In the genomic region with DNA sequence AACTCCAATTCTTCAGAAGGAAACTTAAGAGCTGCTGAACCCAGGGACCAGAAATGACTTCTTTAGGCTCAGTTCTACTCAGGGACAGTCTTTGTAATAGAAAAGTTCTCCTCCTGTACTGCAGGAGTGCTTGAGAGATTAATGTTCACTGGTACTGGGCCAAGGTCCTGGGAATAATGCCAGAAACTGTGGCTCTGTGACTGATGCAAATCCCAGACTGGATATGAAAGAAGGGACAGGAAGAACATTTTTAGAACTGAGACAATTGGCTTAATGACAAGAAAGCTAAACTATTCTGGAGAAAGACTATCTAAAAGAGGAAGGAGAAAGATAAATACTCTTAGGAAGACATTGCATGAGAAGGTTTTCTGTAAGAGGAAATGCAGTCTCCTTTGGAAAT, we compare ENCODE assay signal across 10 mouse cellular contexts.
DNase-seq lines count a peak whose midpoint lies in the region; ATAC-seq lines count a peak whose summit lies in the region.
"Had no signal": no experiment of that assay in that cellular context is flagged by ENCODE, and none has a peak within 500 bp of the region (broad histone marks: within the 10 kb centered on the region; RNA-seq: fewer than 3 reads in every experiment).

No protein-coding gene starts in this region.

- peak; percentile 48; the same call in 1 of the 2 replicates for ATAC-seq in hindbrain, embryonic 14.5 days (ENCODE audit: low FRiP score)
- ATAC-seq in hindbrain, embryonic 11.5 days (ENCODE audit: low FRiP score), result no peak
- ATAC-seq in lung, embryonic 15.5 days (ENCODE audit: borderline replicate concordance, extremely low read depth, low FRiP score, low TSS enrichment), result peak; percentile 98

- no peaks in the 10 kb centered on the region for H3K9me3 ChIP-seq in hindbrain, embryonic 14.5 days (ENCODE audit: control insufficient read depth, low read length)
- no peaks in the 10 kb centered on the region for H3K9me3 ChIP-seq in hindbrain, embryonic 11.5 days (ENCODE audit: control insufficient read depth, low read length)
- no peaks in the 10 kb centered on the region for H3K9me3 ChIP-seq in lung, embryonic 15.5 days
- H3K9me3 ChIP-seq: embryonic facial prominence, embryonic 12.5 days had no signal

- peak; percentile 80 for DNase-seq in hindbrain, embryonic 14.5 days (ENCODE audit: low spot score)
- DNase-seq in hindbrain, embryonic 11.5 days (ENCODE audit: low spot score), result no peak
- DNase-seq in cerebellum, adult 18-20 months, result peak; percentile 14 to 33
- peak; percentile 93 for DNase-seq in heart, adult 8-10 months (ENCODE audit: low spot score)
- peak; percentile 86 to 92 for DNase-seq in kidney, postnatal 25 days
- DNase-seq in telencephalon, adult 2 months (ENCODE audit: low read depth, low spot score), result peak; percentile 49
- no peak for DNase-seq in embryo, embryonic 10 days (ENCODE audit: low spot score)

- no peak overlapping the region for H3K9ac ChIP-seq in hindbrain, embryonic 14.5 days
- H3K9ac ChIP-seq in hindbrain, embryonic 11.5 days (ENCODE audit: low read depth, low read length), result no peak overlapping the region
- H3K9ac ChIP-seq in lung, embryonic 15.5 days, result no peak overlapping the region
- H3K9ac ChIP-seq: embryonic facial prominence, embryonic 12.5 days had no signal

- H3K4me2 ChIP-seq in hindbrain, embryonic 14.5 days (replicated peaks), result no peak overlapping the region
- no peak overlapping the region for H3K4me2 ChIP-seq in hindbrain, embryonic 11.5 days (replicated peaks; ENCODE audit: low read depth, low read length)
- no peak overlapping the region for H3K4me2 ChIP-seq in lung, embryonic 15.5 days
- H3K4me2 ChIP-seq: embryonic facial prominence, embryonic 12.5 days had no signal

- H3K4me1 ChIP-seq in hindbrain, embryonic 14.5 days (replicated peaks; ENCODE audit: control insufficient read depth, insufficient read depth, low read length), result no peaks in the 10 kb centered on the region
- H3K4me1 ChIP-seq in hindbrain, embryonic 11.5 days (replicated peaks; ENCODE audit: control insufficient read depth, insufficient read depth, low read length), result no peaks in the 10 kb centered on the region
- H3K4me1 ChIP-seq in lung, embryonic 15.5 days, result no peaks in the 10 kb centered on the region
- H3K4me1 ChIP-seq: embryonic facial prominence, embryonic 12.5 days had no signal

- H3K4me3 ChIP-seq in hindbrain, embryonic 14.5 days (replicated peaks; ENCODE audit: low read length), result no peak overlapping the region
- H3K4me3 ChIP-seq in hindbrain, embryonic 11.5 days (ENCODE audit: low read depth, low read length), result no peak overlapping the region
- H3K4me3 ChIP-seq in lung, embryonic 15.5 days, result no peak overlapping the region
- H3K4me3 ChIP-seq: embryonic facial prominence, embryonic 12.5 days had no signal

- H3K27me3 ChIP-seq in hindbrain, embryonic 14.5 days (ENCODE audit: control insufficient read depth, insufficient read depth, low read length), result no peaks in the 10 kb centered on the region
- no peaks in the 10 kb centered on the region for H3K27me3 ChIP-seq in hindbrain, embryonic 11.5 days (ENCODE audit: control insufficient read depth, insufficient read depth, low read length)
- H3K27me3 ChIP-seq in lung, embryonic 15.5 days, result no peaks in the 10 kb centered on the region
- H3K27me3 ChIP-seq: CH12.LX; embryonic facial prominence, embryonic 12.5 days had no signal

- no peak overlapping the region for H3K27ac ChIP-seq in hindbrain, embryonic 14.5 days
- no peak overlapping the region for H3K27ac ChIP-seq in hindbrain, embryonic 11.5 days (ENCODE audit: low read depth, low read length)
- H3K27ac ChIP-seq in lung, embryonic 15.5 days, result no peak overlapping the region
- H3K27ac ChIP-seq: embryonic facial prominence, embryonic 12.5 days had no signal

- no peaks in the 10 kb centered on the region for H3K36me3 ChIP-seq in hindbrain, embryonic 14.5 days (replicated peaks; ENCODE audit: control insufficient read depth, insufficient read depth)
- H3K36me3 ChIP-seq in hindbrain, embryonic 11.5 days (ENCODE audit: control insufficient read depth, insufficient read depth, low read length), result no peaks in the 10 kb centered on the region
- H3K36me3 ChIP-seq in lung, embryonic 15.5 days, result no peaks in the 10 kb centered on the region
- H3K36me3 ChIP-seq: embryonic facial prominence, embryonic 12.5 days had no signal

Comparison
In these comparisons a context has a peak if more than half of its experiments do, and no peak if none do; other contexts are left out.
1. DNase-seq: peak in hindbrain, embryonic 14.5 days (single experiment), cerebellum, adult 18-20 months (2 of 2), heart, adult 8-10 months (single experiment), kidney, postnatal 25 days (2 of 2) and telencephalon, adult 2 months (single experiment); none in hindbrain, embryonic 11.5 days (single experiment) and embryo, embryonic 10 days (single experiment).